Mouse (Mus musculus): Measurements from ENCODE around the gene Id3. TPM values are rescaled to one million over a fixed set of nuclear protein-coding genes. Genes with fewer than 3 reads are reported as not detected.
A peak's percentile ranks its signal among the peaks of the same experiment; 100 is the strongest.

Id3 gene
- polyA plus RNA-seq, 1 experiment from 2014 or later = 658 TPM

DNA sequence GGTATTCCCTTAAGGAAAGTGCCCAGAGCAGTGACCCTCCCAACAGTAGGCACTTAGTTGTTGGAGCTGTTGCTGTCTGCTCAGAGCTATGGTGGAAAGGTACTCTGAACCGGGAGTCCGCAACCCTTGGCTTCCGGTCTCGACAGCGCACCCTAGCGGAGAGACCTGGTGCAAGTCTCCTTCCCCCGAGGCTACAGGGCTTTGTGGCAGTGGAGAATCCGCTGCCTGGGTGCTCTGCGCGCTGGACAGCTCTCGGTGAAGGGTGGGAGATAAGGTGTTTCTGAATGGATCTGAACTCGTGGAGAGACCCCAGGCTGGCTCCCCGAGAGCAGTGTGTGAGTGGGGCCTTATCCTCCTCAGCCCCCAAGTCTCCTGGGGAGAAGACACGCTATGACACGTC, 36.7 kb downstream of the Id3 start:
- H3K9me3 ChIP-seq = no peaks in the 10 kb centered on the region
- peaks cover 17% of the 10 kb centered on the region; the same call in 1 of the 2 replicates for H3K36me3 ChIP-seq
- H3K4me2 ChIP-seq = peak overlapping the region; percentile 54
- 0 out of 2 replicates have a peak overlapping the region, but pooled peaks have one; percentile 4 for H3K27ac ChIP-seq
- peak overlapping the region; percentile 39 for H3K4me3 ChIP-seq (replicated peaks)
- peak; percentile 14 for ATAC-seq (ENCODE audit: insufficient number of reproducible peaks, insufficient read depth, low FRiP score, low TSS enrichment, low read depth)
- peaks cover 50% of the 10 kb centered on the region for H3K4me1 ChIP-seq (replicated peaks)
- peak overlapping the region; percentile 37 for H3K9ac ChIP-seq (replicated peaks)
- no peaks in the 10 kb centered on the region for H3K27me3 ChIP-seq
- WGBS = 5% methylated on average over 15 of the region's 15 CpGs

DNA sequence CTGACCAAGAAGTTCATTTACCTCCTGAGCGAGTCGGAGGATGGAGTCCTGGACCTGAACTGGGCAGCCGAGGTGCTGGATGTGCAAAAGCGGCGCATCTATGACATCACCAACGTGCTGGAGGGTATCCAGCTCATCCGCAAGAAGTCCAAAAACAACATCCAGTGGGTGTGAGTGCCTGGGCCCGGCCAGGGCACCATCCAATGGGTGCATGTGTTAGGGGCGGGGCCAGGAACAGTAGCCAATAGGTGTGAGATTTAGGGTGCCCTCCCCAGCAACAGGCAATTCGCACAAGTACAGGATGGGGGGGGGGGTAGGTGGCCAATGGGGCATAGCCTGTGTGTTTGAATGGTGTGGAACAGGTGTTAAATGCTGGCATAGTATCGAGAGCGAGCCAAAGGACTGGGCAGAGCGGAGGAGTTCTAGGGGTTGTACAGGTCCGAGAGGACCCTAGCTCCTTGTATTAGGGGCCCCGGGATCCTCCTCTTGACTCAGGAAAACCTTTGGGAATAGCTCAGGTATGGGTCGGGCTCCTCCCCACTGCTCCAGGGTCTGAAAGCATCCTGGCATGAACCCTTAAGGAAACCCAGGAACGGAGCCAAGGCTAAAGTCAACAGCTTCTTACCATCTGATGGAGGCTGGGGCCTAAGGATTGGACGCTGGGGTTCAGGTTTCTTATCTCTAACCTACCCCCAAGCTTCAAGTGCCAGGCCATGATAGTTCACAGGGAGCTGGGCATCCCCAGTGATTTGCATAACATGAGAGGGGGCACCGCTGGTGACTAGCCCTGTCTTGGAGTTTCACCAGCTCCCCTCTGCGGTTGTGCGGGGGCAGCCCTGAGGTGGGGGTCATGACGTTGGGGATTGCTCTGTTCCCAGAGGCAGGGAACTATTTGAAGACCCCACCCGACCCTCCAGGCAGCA, 37.4 kb downstream of the Id3 start:
- H3K27me3 ChIP-seq = no peaks in the 10 kb centered on the region
- H3K4me1 ChIP-seq (replicated peaks) = peaks cover 46% of the 10 kb centered on the region
- H3K36me3 ChIP-seq = peaks cover 23% of the 10 kb centered on the region
- H3K4me2 ChIP-seq = peak overlapping the region; percentile 54
- H3K4me3 ChIP-seq (replicated peaks) = peak overlapping the region; percentile 39
- ATAC-seq (ENCODE audit: insufficient number of reproducible peaks, insufficient read depth, low FRiP score, low TSS enrichment, low read depth) = peak; percentile 78
- peak overlapping the region; percentile 37 for H3K9ac ChIP-seq (replicated peaks)
- no peaks in the 10 kb centered on the region for H3K9me3 ChIP-seq
- 17% methylated on average over 23 of the region's 23 CpGs for WGBS
- H3K27ac ChIP-seq = 0 out of 2 replicates have a peak overlapping the region, but pooled peaks have one; percentile 4

DNA sequence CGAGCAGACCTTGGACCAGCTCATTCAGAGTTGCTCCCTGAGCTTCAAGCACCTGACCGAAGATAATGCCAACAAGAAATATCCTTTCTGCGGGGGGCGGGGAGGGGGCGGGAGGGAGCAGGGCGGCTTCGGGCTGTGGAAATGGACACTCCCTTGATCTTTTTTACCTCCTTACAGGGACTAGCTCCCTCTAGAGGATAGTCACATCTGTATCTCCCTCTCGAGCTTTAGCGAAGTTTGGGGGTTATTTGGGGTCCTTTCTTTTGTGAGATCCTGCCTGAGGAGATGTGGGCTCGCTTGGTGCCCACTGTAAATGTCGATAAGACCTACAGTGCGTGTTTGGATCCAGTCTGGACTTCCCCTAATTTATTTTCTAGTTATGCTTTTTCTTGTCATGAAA, 38.1 kb downstream of the Id3 start:
- H3K9me3 ChIP-seq = no peaks in the 10 kb centered on the region
- H3K4me3 ChIP-seq (replicated peaks) = no peak overlapping the region
- ATAC-seq (ENCODE audit: insufficient number of reproducible peaks, insufficient read depth, low FRiP score, low TSS enrichment, low read depth) = no peak
- H3K36me3 ChIP-seq = peaks cover 30% of the 10 kb centered on the region
- H3K4me1 ChIP-seq (replicated peaks) = peaks cover 39% of the 10 kb centered on the region
- H3K4me2 ChIP-seq = peak overlapping the region; percentile 54
- 22% methylated on average over 12 of the region's 12 CpGs for WGBS
- no peaks in the 10 kb centered on the region for H3K27me3 ChIP-seq
- no peak overlapping the region for H3K27ac ChIP-seq
- H3K9ac ChIP-seq (replicated peaks) = no peak overlapping the region

DNA sequence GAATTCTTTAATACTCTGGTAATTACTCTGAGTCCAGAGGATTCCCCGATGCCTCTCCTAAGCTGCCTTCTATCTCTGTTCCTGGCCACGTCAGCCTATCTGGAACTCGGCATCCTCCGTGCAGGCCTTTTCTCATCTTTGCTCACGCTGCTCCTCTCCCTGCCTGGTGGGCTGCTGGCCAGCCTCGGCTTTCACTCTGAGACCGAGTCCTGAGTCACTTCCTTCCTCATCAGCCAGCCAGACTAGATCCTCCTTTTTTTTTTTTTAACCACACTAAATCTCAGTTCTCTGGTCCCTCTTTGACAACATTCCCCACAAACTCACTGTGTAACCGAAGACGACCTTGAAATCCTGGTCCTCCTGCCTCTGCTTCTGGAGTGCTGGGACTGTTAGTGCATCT, 42.1 kb downstream of the Id3 start:
- no peak for ATAC-seq (ENCODE audit: insufficient number of reproducible peaks, insufficient read depth, low FRiP score, low TSS enrichment, low read depth)
- peaks cover 55% of the 10 kb centered on the region for H3K36me3 ChIP-seq
- WGBS = 81% methylated on average over 9 of the region's 9 CpGs
- no peak overlapping the region for H3K27ac ChIP-seq
- H3K9ac ChIP-seq (replicated peaks) = no peak overlapping the region
- H3K4me2 ChIP-seq = no peak overlapping the region
- no peaks in the 10 kb centered on the region for H3K9me3 ChIP-seq
- peaks cover 11% of the 10 kb centered on the region for H3K4me1 ChIP-seq (replicated peaks)
- H3K4me3 ChIP-seq (replicated peaks) = no peak overlapping the region
- no peaks in the 10 kb centered on the region for H3K27me3 ChIP-seq

DNA sequence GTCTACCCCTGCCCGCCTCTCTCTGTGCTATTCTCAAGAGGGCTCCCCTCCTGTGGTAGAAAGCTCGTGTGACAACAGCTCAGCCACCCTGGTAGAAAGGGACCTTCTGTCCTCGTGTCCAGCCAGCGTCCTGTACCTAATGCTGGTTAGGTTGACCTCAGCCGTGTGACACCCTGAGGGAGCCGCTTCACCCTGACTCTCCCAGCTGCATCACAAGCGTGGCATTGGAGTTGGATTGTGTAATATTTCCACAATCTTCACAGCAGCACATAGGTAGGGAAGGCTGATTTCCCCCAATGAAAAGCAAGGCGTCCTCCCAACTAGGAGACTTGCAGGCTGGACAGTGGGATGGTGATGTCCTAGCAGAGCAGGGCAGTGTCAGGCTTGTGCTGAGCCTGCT, 43.0 kb downstream of the Id3 start:
- 82% methylated on average over 8 of the region's 8 CpGs for WGBS
- Histone ChIP-seq H3K27ac (no peak overlapping the region), H3K9me3 (no peaks in the 10 kb centered on the region), H3K4me1 (replicated peaks) (0 out of 2 replicates have a peak, but pooled peaks cover 1% of the 10 kb centered on the region), H3K4me3 (replicated peaks) (no peak overlapping the region), H3K4me2 (no peak overlapping the region), H3K9ac (replicated peaks) (no peak overlapping the region), H3K36me3 (peaks cover 62% of the 10 kb centered on the region), H3K27me3 (no peaks in the 10 kb centered on the region)
- no peak for ATAC-seq (ENCODE audit: insufficient number of reproducible peaks, insufficient read depth, low FRiP score, low TSS enrichment, low read depth)

DNA sequence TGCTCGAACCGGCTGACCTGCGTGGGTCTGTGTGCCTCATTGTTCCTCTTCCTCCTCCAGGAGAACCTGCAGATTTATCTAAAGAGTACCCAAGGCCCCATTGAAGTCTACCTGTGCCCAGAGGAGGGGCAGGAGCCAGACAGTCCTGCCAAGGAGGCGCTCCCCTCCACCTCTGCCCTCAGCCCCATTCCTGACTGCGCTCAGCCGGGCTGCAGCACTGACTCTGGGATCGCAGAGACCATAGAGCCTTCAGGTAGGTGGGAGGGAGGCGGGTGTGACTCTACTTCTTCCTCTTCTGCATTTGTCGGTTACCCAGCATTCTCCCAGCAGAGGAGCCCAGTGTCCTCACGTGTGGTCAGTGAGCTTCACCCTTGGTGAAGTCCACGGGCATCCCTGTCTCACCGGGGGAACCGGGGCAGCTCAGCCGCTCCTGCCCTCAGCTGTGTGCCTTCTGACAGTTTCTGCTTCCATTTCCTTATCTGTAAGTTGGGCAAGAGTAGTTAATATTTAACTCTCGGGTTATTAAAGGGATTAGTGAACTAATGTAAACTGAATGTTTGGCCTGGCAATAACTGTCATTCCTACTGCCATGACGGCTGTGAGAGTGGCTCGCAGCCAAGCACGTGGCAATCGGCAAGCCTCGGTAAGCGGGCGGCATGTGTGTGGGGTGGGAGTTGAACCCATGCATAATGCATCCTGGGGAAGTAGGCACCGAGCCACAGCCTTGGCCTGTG, 43.6 kb downstream of the Id3 start:
- Histone ChIP-seq H3K4me1 (replicated peaks) (no peaks in the 10 kb centered on the region), H3K9me3 (no peaks in the 10 kb centered on the region), H3K9ac (replicated peaks) (no peak overlapping the region), H3K4me2 (no peak overlapping the region), H3K4me3 (replicated peaks) (no peak overlapping the region), H3K27me3 (no peaks in the 10 kb centered on the region), H3K36me3 (peaks cover 68% of the 10 kb centered on the region), H3K27ac (no peak overlapping the region)
- ATAC-seq (ENCODE audit: insufficient number of reproducible peaks, insufficient read depth, low FRiP score, low TSS enrichment, low read depth) = no peak
- 90% methylated on average over 23 of the region's 23 CpGs for WGBS

DNA sequence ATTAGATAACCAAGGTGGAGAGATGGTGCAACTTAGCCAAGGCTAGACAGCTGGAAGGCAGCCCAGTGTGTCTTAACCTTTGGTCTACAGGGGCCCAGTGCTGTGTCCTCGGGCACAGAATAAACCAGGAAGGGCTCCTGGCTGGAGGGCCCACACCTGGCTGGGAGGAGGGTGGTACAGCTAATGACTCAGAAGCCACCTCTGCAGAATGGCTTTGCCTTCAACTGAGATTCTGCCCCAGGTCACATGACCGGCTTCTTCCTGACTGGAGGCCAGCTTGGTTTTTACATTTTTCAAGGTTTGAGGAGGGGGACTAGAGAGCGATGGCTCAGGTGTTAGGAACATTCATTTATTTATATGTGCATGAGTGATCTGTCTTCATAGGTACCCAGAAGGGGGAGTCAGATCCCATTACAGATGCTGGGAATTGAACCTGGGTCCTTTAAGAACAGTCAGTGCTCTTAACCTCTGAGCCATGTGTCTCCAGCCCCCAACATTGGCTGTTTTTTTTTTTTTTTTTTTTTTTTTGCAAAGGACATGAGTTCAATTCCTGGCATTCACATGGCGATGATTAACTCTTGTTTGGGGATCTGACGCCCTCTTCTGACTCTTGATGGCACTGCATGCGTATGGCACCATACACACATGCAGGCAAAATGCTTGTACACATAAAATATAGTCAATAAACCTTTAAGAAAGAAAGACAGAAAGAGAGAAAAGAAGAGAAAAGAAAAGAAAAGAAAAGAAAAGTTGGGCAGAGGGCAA, 45.9 kb downstream of the Id3 start:
- Histone ChIP-seq H3K4me2 (no peak overlapping the region), H3K36me3 (peaks cover 88% of the 10 kb centered on the region)
- WGBS = 85% methylated on average over 6 of the region's 6 CpGs

DNA sequence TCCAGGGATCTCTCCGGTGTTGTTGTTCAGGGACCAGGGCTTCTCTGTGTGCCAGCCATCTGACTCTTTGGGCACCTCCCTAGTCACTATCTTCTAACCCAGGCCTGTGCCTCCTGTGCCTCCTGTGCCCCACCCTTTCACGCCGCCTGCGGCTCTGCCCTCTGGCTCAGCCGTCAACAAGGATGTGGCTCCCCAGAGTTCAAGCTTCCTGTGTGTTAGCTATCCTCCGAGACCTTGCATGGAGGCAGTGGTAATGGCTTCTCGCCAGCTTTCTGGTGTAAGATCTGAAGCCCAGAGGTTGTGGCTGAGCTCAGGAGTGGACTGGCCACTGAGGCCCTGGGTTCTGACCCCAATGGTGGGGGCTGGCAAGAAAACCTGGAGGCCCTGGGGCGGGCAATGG, 46.6 kb downstream of the Id3 start:
- 82% methylated on average over 8 of the region's 8 CpGs for WGBS
- no peak overlapping the region for H3K9ac ChIP-seq (replicated peaks)
- no peaks in the 10 kb centered on the region for H3K9me3 ChIP-seq
- no peaks in the 10 kb centered on the region; the same call in 1 of the 2 replicates for H3K4me1 ChIP-seq (replicated peaks)
- no peaks in the 10 kb centered on the region for H3K27me3 ChIP-seq
- peaks cover 83% of the 10 kb centered on the region for H3K36me3 ChIP-seq
- no peak overlapping the region for H3K4me2 ChIP-seq
- H3K4me3 ChIP-seq (replicated peaks) = no peak overlapping the region
- no peak for ATAC-seq (ENCODE audit: insufficient number of reproducible peaks, insufficient read depth, low FRiP score, low TSS enrichment, low read depth)
- no peak overlapping the region for H3K27ac ChIP-seq

More for the DNA sequence above, 45.9 kb downstream of the Id3 start:
- H3K9me3 ChIP-seq = no peaks in the 10 kb centered on the region
- no peaks in the 10 kb centered on the region for H3K27me3 ChIP-seq
- no peak overlapping the region for H3K4me3 ChIP-seq (replicated peaks)
- no peak overlapping the region for H3K9ac ChIP-seq (replicated peaks)
- no peak overlapping the region for H3K27ac ChIP-seq
- no peaks in the 10 kb centered on the region for H3K4me1 ChIP-seq (replicated peaks)
- no peak for ATAC-seq (ENCODE audit: insufficient number of reproducible peaks, insufficient read depth, low FRiP score, low TSS enrichment, low read depth)

DNA sequence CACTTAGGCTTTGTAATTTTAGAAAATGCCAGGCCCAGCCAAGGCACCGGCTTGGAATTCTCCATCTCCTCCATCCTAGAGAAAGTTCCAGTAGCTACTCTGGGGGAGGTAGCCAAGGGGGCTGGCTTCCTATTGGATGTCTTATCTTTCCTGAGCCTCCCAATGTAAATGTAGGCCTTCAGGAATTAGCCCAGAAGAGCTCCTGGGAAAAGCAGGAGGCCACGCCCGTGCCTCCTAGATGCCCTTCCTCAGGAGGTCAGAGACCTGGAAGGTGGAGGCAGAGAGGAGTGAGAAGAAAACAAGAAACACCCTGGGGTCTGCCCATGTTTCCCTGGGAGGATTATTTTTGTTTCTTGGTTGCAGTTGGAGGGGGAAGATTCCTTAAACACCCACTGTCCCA, 50.3 kb downstream of the Id3 start:
- no peak for ATAC-seq (ENCODE audit: insufficient number of reproducible peaks, insufficient read depth, low FRiP score, low TSS enrichment, low read depth)
- H3K36me3 ChIP-seq = peaks cover 48% of the 10 kb centered on the region

DNA sequence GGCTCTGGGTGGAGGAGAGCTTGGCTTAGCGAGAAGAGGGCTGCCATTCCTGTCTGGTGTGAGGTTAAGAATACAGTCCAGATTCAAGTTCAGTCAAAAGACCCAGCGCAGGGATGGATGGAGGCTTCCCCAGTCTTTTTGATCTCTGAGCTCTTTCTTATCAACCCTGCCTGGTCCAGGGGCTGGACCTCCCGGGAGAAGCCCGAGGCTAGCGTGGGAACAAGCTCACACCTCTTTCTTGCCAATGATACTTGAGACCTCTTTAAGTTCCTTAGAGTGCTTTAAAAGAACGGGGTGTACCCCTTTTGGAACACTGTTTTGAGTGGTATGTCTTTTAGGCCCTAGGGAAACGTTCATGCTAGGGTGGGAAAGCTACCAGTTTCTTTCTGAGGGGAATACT, 51.7 kb downstream of the Id3 start:
- Histone ChIP-seq H3K4me3 (replicated peaks) (no peak overlapping the region), H3K27ac (no peak overlapping the region), H3K36me3 (peaks cover 40% of the 10 kb centered on the region), H3K4me1 (replicated peaks) (peaks cover 3% of the 10 kb centered on the region; the same call in 1 of the 2 replicates), H3K9ac (replicated peaks) (no peak overlapping the region), H3K27me3 (no peaks in the 10 kb centered on the region), H3K9me3 (no peaks in the 10 kb centered on the region), H3K4me2 (no peak overlapping the region)
- no peak for ATAC-seq (ENCODE audit: insufficient number of reproducible peaks, insufficient read depth, low FRiP score, low TSS enrichment, low read depth)
- 44% methylated on average over 7 of the region's 7 CpGs for WGBS

More for the DNA sequence above, 50.3 kb downstream of the Id3 start:
- H3K9ac ChIP-seq (replicated peaks) = no peak overlapping the region
- no peak overlapping the region for H3K4me2 ChIP-seq
- 86% methylated on average over 3 of the region's 3 CpGs for WGBS
- no peak overlapping the region for H3K4me3 ChIP-seq (replicated peaks)
- no peaks in the 10 kb centered on the region for H3K27me3 ChIP-seq
- H3K4me1 ChIP-seq (replicated peaks) = peaks cover 3% of the 10 kb centered on the region; the same call in 1 of the 2 replicates
- no peaks in the 10 kb centered on the region for H3K9me3 ChIP-seq
- no peak overlapping the region for H3K27ac ChIP-seq

Data from limb, embryonic 12.5 days (tissue).